Mouse (Mus musculus) gastrocnemius, postnatal 14 days (tissue): ENCODE data around the gene Dstyk. TPM values are rescaled to one million over a fixed set of nuclear protein-coding genes. Genes with fewer than 3 reads are reported as not detected.

Experiments
- DNase-seq: peaks from one replicate; pipeline ENCODE4 v3.0.0; 2021; ENCODE audit warnings: mixed read lengths
- intact Hi-C: fragments of 180-260 bp; cut with DNase I; formaldehyde crosslinking; loops from one replicate; pipeline ENCODE4 v1.15.1; 2025; ENCODE audit warnings: low total_unique reads
- total RNA-seq, 2 experiments: library from RNA; stranded (reverse); gene quantifications; 2 replicates each; pipeline ENCODE4 v1.2.3; 2021

The Dstyk gene
- total RNA-seq, 2 experiments from 2014 or later: 12.2 to 13.8 TPM

DNA sequence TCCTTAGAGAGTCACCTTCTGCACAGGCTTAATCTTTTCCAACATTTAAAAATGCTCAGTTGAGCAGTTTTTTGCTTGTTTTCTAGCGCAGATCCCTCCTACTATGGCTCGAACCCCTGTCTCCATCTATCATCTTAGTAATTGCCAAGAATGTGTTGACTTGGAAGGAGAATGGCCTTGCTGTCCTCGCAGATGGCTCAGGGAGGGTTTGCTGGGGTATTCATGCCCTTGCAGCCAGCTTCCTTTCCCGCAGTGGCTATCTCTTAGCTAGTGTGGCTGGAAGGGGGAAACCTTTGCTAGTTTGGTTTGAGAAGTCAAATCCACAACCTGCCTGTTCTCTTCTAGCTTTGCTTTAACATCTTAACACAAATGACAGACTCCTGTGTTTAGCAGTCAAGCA is 31.6 kb upstream of the Dstyk start:
- DNase-seq: no peak
- intact Hi-C loops: no loop called here

DNA sequence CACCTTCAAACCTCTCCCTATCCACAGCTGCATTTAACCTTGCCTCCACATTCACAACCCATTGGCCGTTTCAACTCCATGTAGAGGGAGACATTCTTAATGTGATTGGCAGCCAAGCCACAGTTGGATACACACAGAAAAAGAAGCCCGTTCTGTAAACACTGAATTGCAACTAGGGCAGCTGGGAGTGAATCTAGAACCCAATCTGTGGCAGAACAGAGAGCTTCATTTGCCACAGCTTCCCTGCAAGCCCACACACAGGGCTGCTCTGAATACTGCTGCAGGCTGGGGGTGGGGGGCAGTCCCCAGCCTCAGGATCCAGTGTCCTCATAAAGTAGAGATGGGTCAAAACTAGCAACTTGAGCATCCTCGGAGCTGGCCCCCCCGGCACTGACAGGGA is 31.1 kb upstream of the Dstyk start:
- no peak for DNase-seq
- intact Hi-C loops: no loop called here

DNA sequence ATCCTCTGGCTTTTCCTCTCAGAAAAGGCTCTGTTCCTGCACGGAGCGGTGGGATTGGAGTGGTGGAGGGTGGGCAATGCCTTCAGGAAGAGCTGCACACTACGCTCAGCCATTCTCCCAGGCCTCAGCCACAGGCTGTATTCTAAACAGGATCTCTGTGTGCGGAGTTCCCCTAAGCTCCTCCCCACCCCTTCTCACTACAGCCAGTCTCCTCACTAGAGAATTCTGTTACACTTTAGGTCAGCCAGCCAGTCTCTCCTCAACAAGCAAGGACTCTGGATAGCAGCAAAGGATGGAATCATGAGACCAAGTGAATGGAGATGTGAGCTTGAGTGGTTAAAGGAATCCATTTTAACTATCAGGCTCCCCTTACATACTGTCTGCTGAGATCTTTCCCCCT is 29.4 kb upstream of the Dstyk start:
- no peak for DNase-seq
- intact Hi-C loops: no loop called here

DNA sequence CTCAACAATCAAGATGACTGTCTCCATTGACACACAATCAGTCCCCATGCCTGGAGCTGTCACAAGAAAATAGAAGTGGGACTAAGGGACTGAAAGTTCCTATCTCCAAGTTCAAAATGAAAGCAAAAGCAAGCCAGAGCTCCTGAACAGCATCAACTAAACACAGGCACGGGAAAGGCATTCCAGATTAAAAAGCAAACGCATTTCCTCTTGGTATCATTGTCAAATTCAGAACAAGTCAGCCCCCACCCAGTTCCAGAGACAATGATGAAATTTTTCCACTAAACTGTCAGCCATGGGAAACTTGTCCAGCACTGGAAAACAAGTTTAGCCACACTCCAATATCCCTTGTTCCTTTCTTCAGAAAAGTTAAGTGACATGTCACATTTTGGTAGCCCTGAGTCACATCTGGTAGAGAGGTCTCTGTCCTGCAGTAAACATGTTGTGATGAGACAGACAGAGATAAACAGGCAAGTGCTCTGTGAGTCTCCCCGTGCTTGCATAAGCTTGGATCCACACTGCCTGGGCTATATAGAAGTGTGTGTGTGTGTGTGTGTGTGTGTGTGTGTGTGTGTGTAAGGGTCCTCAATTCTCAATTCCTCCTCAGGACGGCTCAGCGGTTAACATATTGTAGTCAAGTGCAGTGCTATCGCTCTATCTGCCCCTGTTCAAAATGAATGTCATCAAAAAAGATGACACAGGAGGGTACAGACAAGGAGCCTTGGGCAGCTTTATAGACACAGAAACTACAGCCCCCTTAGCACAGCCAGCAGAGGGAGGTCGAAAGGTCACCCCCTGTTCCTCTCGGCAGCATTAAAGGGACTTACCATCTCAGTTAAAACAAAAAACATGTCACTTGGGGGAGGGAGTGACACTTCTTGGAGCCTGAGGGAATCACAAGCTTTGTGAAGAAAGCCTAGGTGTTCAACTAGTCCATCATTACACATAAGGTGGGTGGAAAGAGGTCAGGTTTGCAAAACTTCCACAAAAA is 28.2 kb upstream of the Dstyk start:
- intact Hi-C loops: no loop called here
- no peak for DNase-seq

DNA sequence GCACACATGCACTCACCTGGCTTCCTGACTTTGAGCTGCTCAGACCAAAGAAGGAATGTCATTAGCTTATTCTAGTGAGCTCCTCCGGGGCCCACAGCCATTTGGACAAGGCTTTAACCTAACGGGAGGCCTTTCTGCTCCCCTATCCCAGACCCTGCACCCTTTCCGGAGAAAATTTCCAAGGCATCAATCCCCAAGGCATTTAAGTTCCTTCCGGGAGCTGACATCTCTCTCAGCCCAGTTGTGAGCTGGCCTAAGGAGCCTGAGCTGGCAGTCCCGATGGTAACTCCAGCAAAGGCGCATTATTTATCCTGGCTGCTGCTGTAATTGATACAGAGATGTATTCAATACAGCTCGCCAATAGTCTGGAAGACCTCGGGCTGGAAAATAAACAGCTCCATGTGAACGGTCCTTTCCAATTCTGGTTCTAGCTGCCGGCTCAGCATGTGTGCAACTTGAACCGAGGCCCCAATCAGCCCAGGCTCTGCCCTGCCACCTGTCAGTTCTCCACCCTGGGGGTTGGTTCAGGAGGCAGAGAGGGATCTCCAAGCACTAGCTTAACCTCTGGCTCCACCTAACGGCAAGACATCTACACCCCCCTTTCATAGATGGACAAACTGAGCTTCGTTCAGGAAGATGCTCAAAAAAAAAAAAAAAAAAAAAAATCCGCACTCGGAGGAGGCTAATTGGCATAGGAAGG is 27.3 kb upstream of the Dstyk start:
- intact Hi-C loops: no loop called here
- peak; percentile 68 for DNase-seq

DNA sequence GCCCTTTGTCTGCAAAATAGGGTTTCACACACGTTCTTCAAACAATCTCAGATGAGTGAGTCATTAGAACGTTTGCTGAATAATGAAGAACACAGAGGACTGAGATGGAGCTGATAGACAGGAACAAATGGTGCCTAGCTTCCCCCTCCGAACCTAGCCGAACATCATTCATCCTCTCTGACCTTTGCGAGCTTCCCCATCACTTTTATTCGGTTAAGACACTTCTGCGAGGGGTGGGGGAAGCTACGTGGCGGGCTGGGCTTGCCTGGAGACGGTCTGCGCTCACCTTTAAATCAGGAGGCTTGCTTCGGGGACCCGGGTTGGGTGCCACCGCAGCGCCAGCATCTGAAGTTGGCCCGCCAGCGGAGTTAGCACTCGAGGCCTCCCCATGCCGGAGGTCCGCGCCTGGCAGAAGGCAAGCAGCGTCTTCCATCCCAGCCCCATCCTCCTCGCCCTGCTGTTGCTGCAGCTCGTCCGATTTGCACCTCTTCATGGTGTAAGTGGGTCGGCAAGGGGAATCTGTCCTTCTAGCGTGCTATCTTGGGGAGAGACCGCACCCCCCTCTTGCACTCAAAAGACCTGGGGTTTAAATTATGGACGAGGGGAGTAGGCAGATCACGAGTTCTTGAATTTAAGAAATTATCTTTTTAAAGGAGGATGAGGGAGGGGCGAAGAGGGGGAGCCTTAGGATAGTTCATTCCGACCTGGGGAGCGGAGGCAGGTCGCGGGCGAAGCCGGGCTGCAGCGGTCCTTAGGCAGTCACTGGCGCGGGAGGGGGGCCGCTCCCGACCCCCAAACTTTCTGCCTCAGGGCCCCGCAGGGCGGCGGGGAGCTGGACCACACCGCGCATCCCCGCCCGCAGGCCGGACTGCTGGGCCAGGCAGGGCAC is 26.4 kb upstream of the Dstyk start, which contains the start of gene Tmcc2:
TSS of gene Tmcc2 (minus strand) at position 591 of the 889 bp plus-strand sequence.
- DNase-seq: peak; percentile 36
- intact Hi-C loops: no loop called here

DNA sequence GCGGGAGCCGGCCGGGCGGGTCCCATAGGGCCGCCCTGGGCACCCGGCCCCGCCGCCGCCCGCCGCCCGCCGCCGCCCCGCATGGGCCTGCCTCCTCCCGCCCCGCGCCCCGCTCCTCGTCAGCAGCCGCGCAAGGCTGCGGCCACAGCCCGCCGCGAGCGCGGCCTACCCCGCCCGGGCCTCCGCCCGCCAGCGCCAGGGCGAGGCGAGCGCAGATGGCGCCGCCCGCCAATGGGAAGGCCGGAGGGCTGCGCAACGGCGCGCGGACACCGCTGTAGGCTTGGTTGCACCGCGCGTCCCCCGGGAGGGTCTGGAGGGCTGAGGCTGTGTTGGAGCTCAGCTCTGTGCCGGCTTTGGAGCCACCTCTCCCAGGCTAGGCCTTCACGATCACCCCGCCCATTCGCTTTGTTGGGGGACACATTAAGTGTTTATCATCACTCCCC is 25.8 kb upstream of the Dstyk start:
- intact Hi-C loops: no loop called here
- peak; percentile 81 for DNase-seq

DNA sequence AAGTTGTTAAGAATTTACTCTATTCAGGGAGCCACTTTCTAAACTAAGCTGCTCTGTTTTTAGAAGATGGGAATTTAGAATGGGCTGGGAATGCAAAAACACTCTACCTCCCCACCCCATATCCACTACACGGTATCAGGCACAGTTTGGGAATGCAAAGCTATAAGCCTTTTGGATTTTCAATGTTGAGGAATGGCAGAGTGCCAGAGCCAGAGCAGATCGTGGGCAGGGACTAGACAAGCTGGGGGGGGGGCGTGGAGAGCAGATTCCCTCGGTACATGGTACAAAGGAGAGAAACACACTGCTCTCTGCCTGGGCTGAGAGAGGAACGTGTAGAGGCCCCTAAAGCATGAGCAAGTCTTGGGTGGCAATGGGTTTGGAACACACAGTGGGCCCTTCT is 24.5 kb upstream of the Dstyk start:
- intact Hi-C loops: no loop called here
- no peak for DNase-seq

DNA sequence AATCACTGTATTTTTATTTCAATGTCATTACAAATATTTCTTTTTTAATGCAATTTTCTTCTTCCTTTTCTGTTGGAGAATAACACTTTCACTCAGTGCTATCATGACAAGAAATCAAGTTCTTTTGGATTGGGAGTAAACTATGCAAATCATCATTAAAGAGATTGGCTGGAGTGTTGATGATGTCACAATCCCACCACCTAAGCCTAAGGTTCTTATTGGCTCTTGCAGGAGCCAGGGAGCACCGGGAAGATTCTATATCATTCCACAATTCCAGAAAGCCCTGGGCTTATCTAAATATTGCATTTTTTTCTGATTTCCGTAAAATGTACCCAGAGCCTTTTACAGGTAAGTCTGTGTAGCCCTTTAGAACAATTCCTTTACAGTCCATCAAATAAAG is 20.6 kb upstream of the Dstyk start:
- intact Hi-C loops: no loop called here
- DNase-seq: no peak

DNA sequence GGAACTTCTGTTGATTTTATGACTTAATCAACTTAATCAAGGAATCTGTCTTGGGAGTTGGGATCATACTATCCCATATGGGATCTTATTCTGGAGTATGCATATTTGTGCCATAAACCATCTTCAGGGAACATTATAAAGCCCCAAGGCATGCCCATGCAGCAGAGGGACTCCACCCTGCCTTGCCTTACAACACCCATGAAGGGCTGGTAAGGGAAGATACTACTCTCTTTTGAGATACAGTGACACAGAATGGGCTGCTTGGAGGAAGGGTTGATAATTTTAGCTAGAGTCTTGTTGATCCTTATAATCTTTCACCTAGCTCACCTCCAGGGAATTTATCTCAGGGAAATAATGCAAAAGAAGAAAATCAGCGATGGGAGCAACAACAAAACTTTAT is 16.8 kb upstream of the Dstyk start:
- DNase-seq: no peak
- intact Hi-C loops: no loop called here

DNA sequence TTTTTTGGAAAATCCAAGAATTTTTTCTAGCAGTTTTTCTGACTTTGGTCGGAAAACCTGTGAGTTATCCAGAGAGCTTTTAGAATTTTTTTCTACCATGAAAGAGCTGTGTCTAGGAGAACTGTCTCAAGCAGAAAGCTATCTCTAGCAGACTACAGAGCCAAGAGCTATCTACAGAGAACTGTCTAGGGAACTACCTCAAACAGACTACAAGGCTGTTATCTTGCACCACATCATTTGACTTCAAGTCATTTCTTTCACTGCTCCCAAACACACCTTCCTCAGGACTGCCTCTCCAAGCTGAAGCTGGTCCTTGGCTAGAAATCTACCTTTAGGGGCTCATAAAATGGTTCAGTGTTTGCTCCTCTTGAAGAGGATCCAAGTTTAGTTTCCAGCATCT is 15.5 kb upstream of the Dstyk start:
- intact Hi-C loops: no loop called here

DNA sequence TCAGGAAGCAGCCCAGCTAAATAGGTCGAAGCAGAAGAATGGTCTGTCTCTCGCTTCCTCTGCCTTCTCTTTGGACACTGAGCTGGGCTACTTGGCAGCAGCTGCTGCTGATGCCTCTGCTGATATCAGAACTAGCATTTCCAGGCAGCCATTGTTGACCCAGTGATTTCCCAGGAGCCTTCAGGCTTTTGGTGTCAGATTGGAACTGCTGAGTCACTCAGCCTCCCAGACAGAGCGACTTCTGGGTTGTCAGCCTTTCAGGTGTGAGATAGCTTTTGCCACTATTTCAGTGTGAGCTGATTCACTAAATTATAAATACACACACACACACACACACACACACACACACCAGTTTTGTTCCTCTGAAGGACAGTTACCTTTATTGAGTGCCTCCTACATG is 6.7 kb upstream of the Dstyk start:
- intact Hi-C loops: no loop called here
- no peak for DNase-seq

More for the DNA sequence above, 15.5 kb upstream of the Dstyk start:
- DNase-seq: no peak

DNA sequence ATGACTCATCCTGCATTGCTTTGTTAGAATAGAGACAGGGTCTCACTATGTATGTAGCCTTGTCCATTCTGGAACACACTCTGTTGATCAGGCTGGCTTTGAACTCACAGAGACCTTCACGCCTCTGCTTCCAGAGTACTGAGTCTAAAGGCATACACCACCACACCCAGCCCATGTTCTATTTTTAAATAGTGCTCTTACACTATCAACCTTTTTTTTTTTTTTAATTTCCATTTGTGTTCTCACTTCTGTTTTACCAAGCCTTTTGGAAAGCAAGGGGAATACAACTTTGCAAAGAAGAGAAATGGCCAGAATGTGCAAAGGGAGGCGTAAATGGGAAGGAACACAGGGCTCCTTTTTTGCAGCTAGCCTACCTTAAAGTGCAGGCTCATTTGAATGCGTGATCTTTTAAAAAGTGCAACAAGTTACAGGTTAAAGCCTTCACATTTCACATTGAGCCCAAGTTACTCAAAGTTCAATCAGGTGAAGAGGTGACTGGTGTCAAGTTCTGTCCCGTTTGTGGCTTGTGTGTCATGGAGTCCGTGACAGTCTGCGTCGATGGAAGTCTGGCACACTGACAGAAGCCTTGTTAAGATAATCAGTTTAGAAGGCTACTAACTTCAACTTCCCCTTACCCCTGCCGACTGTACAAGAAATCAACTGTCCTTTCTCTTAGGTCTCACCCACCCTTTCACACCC is 962 bp upstream of the Dstyk start:
- no peak for DNase-seq
- intact Hi-C loops: no loop called here

DNA sequence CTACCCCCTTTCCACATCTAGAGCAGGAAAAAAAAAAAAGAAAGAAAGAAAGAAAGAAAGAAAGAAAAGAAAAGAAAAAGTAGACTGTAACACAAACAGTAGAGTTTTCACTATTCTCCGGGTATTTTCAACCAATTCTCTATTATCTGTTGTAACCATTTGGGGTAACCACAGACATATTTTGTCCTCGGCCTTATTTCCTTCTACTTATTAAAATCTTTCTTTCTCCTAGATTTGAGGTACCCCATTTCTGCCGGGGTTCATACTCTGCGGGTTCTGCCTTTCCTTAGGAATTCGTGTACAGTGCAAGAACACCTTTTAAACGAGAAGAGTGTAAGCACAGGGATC is 438 bp upstream of the Dstyk start:
- intact Hi-C loops: no loop called here
- no peak for DNase-seq

DNA sequence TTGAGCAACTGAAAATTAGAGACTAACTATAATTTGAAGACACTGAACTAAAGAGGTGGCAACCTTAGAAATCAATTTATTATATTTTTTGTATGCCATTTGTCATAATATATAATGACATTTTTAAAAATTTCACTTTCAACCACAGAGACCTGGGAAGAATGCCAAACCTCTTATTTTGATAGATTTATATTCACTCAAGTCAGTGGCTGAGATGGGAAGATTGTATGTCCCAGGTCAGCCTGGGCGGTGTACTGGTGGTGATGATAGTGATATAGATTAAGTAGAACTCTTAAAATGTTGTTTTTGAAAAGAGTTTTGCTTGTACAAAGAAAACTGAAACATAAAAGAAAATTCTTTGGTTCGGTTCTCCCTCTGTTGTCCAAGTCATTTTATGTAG is 2.9 kb downstream of the Dstyk start:
- intact Hi-C loops: loop anchor here (5.0 kb wide), 1 partner anchor 52 kb away; no protein-coding TSS in a partner anchor
- DNase-seq: no peak

DNA sequence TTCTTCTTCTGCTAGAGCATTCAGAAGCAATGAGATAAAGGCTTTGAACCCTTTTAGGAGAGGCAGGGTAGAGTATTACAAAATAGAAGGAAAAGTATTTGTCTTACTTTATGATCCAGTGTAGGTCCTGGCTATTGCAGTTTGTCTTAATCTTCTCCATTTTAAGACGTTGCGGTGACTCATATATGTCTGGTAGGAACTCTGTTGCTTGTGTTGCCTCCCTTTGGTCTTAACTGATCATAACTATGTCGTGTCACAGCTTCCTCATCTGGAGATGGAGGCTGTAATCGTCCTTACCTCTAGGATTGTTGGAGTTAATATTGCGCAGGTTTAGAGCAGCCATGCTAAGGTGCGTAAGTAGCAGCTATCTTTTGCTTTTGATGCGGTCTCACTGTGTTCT is 3.3 kb downstream of the Dstyk start:
- DNase-seq: no peak
- intact Hi-C loops: loop anchor here (5.0 kb wide), 1 partner anchor 52 kb away; no protein-coding TSS in a partner anchor

DNA sequence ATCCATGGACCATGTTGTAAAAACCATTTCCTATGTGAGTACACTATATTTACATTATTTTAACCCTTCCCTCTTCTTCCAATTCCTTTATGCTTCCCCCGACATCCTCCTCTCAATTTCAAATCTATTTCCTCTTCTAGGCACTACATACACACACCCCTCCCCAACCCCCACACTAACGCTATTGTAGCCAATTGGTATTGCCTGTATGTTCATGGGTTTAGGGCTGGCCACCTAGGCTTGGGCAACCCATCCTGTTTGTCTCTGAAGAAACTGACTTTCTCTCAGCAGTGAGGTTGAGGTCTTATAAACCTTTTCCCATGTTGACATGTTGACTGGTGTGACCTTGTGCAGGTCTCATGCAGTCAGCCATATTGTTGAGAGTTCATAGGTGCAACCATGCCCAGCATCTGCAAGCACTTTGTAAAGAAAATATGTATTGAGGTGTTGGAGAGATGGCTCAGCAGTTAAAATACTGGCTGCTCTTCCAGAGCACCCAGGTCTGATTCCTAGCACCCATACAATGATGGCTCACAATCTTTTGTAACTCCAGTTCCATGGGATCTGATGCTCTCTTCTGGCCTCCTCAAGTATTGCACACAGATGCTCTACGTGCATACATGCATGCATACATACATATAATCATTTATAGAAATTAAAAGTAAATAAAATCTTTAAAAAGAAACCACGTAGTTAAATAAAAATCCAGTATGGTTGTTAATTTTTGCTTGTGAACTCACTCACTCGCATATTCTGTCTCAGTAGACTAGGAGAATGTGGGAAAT is 5.7 kb downstream of the Dstyk start:
- intact Hi-C loops: loop anchor here (5.0 kb wide), 1 partner anchor 49 kb away; no protein-coding TSS in a partner anchor
- no peak for DNase-seq

DNA sequence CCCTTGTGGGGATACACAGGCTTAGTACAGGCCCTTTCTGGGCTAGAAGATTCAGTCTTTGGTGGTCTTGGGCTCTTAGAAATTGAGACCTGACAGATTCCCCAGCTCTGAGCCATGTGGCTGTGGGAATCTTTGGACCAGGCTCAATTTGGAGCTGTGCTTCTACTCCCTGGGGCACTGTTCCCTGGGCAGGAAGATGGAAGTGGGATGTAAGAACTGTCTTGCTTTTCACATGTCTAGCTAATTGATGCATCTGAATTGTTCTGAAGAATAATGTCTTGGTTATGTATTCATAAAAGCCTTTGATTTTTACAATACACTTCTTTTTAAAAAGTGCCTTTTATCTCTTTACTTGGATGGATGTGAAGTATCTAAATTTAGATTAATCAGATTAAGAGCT is 8.2 kb downstream of the Dstyk start:
- no peak for DNase-seq
- intact Hi-C loops: no loop called here
